Mouse (Mus musculus): ENCODE measurements at regions not wholly inside any gene's neighbourhood (a gene's known extent, or its start where the extent isn't known, plus 50 kb on each side); places are given as distances from the start of the nearest gene placed in this dataset.
"Not testable (repeated sequence)": the region's sequence is repeated elsewhere in the genome, so short reads cannot be mapped to it uniquely, and the experiment has no call there.

DNA sequence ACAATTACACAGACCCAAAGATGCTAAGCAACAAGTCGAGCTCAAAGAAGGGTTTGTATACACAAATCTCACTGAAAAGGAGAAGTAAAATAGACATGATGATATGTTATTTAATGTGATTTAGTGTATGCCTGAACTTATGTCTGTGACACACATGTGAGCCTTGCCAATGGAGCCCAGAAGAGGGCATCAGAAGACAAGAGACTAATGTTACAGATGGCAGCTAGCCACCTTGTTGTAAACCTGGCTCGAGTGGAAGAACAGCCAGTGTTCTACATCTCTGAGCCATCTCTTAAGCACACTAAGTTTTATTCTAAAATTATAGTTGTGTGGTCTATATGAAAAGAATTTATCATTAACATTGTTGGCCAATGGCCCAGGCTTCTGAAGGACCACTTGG, 943.7 kb upstream of the Prmt6 start:
- Histone ChIP-seq H3K4me2 (ENCODE audit: low read length) (no peak overlapping the region), H3K9ac (ENCODE audit: low read depth, low read length) (no peak overlapping the region), H3K27ac (ENCODE audit: low read depth, low read length) (no peak overlapping the region), H3K36me3 (ENCODE audit: control insufficient read depth, insufficient read depth, low read length) (no peaks in the 10 kb centered on the region), H3K4me3 (ENCODE audit: low read length) (no peak overlapping the region), H3K9me3 (ENCODE audit: control insufficient read depth, low read length) (no peaks in the 10 kb centered on the region), H3K27me3 (replicated peaks; ENCODE audit: control insufficient read depth, insufficient read depth, low read length) (no peaks in the 10 kb centered on the region), H3K4me1 (ENCODE audit: control insufficient read depth, insufficient read depth, low read depth, low read length) (no peaks in the 10 kb centered on the region)
- WGBS: 79% methylated on average over 2 of the region's 2 CpGs
- ATAC-seq: no peak

DNA sequence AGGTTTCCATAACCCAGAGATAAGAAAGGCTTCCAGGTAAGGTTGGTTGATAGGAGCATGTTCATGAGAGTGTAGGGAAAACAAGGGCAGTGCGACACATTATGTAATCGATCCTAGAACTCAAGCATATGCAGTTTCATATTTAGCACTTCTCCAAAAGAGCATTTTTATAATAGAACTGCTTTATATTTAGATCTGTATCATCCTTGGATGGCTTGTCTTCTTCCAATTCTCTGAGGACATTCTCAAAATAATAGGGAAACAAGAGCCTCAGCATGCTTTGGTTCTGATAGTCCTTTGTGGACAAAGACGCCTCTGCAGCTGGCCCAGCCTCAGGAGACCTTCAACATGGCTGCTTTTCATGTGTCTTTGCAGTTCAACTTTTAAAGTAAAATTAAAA, 915.9 kb upstream of the Prmt6 start:
- H3K36me3 ChIP-seq (ENCODE audit: control insufficient read depth, insufficient read depth, low read length): no peaks in the 10 kb centered on the region
- H3K27ac ChIP-seq (ENCODE audit: low read depth, low read length): no peak overlapping the region
- H3K27me3 ChIP-seq (replicated peaks; ENCODE audit: control insufficient read depth, insufficient read depth, low read length): no peaks in the 10 kb centered on the region
- no peak overlapping the region for H3K4me3 ChIP-seq (ENCODE audit: low read length)
- no peak overlapping the region for H3K4me2 ChIP-seq (ENCODE audit: low read length)
- H3K9me3 ChIP-seq (ENCODE audit: control insufficient read depth, low read length): no peaks in the 10 kb centered on the region
- WGBS: 95% methylated on average over 3 of the region's 3 CpGs
- no peak for ATAC-seq
- H3K4me1 ChIP-seq (ENCODE audit: control insufficient read depth, insufficient read depth, low read depth, low read length): no peaks in the 10 kb centered on the region
- no peak overlapping the region for H3K9ac ChIP-seq (ENCODE audit: low read depth, low read length)

DNA sequence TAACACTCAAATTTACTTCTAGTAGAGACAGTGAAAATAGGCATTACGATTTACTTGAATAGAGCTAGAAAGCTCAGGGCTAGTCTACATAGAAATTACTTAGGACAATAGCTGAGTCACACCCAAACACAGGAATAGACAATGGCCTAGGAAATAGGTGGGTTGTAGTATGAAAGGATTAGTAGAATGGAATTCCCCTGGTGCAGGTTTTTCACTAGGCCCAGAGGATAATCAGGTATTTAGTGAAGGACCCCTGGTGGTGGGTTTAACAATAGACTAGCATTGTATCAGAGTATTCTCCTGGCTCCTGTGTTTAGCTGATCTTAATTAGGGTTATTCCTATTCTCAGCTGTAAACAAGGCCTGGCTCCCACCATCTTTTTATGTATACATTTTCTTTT, 890.4 kb upstream of the Prmt6 start:
- not testable (repeated sequence) for H3K9me3 ChIP-seq (ENCODE audit: control insufficient read depth, low read length); H3K27ac ChIP-seq (ENCODE audit: low read depth, low read length); H3K36me3 ChIP-seq (ENCODE audit: control insufficient read depth, insufficient read depth, low read length); H3K4me1 ChIP-seq (ENCODE audit: control insufficient read depth, insufficient read depth, low read depth, low read length); H3K4me3 ChIP-seq (ENCODE audit: low read length); H3K9ac ChIP-seq (ENCODE audit: low read depth, low read length); H3K4me2 ChIP-seq (ENCODE audit: low read length); H3K27me3 ChIP-seq (replicated peaks; ENCODE audit: control insufficient read depth, insufficient read depth, low read length); ATAC-seq
- 98% methylated on average over 1 of the region's 1 CpGs for WGBS

DNA sequence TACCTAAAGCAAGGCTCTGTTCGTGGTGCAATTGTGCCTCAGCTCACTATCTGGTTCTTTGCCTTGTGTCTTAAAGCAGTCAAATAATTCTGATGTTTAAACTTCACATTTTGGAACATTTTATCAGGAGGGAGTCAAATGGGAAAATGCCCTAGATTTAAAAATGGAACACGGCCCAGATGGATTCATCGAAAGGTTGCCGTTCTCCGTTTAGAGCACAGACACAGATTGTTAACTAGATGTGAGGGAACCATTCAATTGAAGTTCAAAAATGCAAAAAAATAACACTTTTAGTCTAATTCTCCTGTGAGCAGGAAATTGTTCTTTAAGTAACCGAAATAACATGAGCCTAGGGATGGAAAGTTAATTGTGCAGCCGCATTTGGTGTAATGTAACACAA, 858.2 kb upstream of the Prmt6 start:
- Histone ChIP-seq H3K4me3 (ENCODE audit: low read length) (no peak overlapping the region), H3K9me3 (ENCODE audit: control insufficient read depth, low read length) (no peaks in the 10 kb centered on the region), H3K27me3 (replicated peaks; ENCODE audit: control insufficient read depth, insufficient read depth, low read length) (no peaks in the 10 kb centered on the region), H3K4me1 (ENCODE audit: control insufficient read depth, insufficient read depth, low read depth, low read length) (no peaks in the 10 kb centered on the region), H3K4me2 (ENCODE audit: low read length) (no peak overlapping the region), H3K36me3 (ENCODE audit: control insufficient read depth, insufficient read depth, low read length) (no peaks in the 10 kb centered on the region), H3K9ac (ENCODE audit: low read depth, low read length) (no peak overlapping the region), H3K27ac (ENCODE audit: low read depth, low read length) (no peak overlapping the region)
- no peak for ATAC-seq
- 92% methylated on average over 7 of the region's 7 CpGs for WGBS

DNA sequence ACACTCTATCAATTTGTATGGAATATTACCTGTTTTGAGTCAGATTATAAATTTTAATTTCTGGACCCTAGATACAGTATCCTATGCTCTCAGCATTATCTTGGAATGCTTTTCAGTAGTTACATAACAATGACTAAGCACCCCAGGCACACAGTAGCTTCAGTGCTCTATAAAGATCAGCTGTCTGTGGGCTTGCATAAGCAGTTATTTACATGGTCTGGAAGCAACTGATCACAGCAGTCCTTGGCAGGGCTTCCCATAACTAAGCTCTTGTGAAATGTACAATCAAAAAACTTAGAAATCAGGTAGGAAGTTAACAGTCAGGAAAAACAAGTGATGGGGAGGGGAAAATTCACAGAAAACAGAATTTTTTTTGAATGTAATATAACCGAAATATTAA, 851.8 kb upstream of the Prmt6 start:
- H3K9me3 ChIP-seq (ENCODE audit: control insufficient read depth, low read length): no peaks in the 10 kb centered on the region
- H3K4me2 ChIP-seq (ENCODE audit: low read length): no peak overlapping the region
- H3K9ac ChIP-seq (ENCODE audit: low read depth, low read length): no peak overlapping the region
- no peak for ATAC-seq
- no peak overlapping the region for H3K4me3 ChIP-seq (ENCODE audit: low read length)
- no peaks in the 10 kb centered on the region for H3K36me3 ChIP-seq (ENCODE audit: control insufficient read depth, insufficient read depth, low read length)
- no peaks in the 10 kb centered on the region for H3K4me1 ChIP-seq (ENCODE audit: control insufficient read depth, insufficient read depth, low read depth, low read length)
- H3K27ac ChIP-seq (ENCODE audit: low read depth, low read length): no peak overlapping the region
- H3K27me3 ChIP-seq (replicated peaks; ENCODE audit: control insufficient read depth, insufficient read depth, low read length): no peaks in the 10 kb centered on the region
- 77% methylated on average over 1 of the region's 1 CpGs for WGBS

DNA sequence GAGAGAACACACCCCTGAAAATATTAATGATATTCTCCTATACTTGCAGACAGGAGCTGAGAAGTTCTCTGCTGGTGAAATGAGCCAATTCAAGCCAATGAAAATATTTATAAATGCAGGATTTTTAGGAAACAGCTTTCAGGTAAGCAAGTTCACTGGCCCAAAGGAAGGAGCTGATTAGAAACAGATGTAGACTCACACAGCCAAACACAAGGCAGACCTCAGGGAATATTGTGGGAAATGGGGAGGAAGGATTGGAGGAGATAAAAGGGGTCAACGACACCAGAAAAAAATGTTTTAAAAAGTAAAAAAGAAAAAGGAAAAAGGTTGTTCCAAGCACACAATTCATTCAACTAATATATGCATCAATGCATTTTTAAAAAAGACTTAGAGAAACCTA, 823.5 kb upstream of the Prmt6 start:
- H3K9me3 ChIP-seq (ENCODE audit: control insufficient read depth, low read length): no peaks in the 10 kb centered on the region
- H3K4me2 ChIP-seq (ENCODE audit: low read length): no peak overlapping the region
- H3K36me3 ChIP-seq (ENCODE audit: control insufficient read depth, insufficient read depth, low read length): no peaks in the 10 kb centered on the region
- H3K4me3 ChIP-seq (ENCODE audit: low read length): no peak overlapping the region
- H3K9ac ChIP-seq (ENCODE audit: low read depth, low read length): no peak overlapping the region
- WGBS: 76% methylated on average over 1 of the region's 1 CpGs
- no peaks in the 10 kb centered on the region for H3K27me3 ChIP-seq (replicated peaks; ENCODE audit: control insufficient read depth, insufficient read depth, low read length)
- H3K4me1 ChIP-seq (ENCODE audit: control insufficient read depth, insufficient read depth, low read depth, low read length): no peaks in the 10 kb centered on the region
- no peak overlapping the region for H3K27ac ChIP-seq (ENCODE audit: low read depth, low read length)
- ATAC-seq: no peak

DNA sequence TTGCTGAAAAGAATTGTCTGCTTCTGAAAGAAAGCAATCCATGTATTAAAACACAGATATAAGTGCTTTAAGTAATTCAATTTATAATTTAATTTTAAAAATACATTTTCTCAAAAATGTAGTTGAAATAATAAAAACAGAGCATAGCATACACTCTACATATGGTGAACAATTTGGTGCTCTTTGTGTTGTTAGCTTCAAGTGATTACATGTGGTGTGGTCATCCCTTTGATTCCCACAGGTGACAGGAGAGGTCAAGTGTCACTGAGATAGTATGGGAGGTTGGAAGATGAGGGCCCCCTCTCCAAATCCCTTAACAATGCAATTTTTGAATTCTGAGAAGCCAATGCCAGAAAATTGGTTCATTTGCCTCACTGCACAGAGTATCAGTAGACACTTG, 819.5 kb upstream of the Prmt6 start:
- Histone ChIP-seq H3K36me3 (ENCODE audit: control insufficient read depth, insufficient read depth, low read length) (no peaks in the 10 kb centered on the region), H3K9ac (ENCODE audit: low read depth, low read length) (no peak overlapping the region), H3K27me3 (replicated peaks; ENCODE audit: control insufficient read depth, insufficient read depth, low read length) (no peaks in the 10 kb centered on the region), H3K4me3 (ENCODE audit: low read length) (no peak overlapping the region), H3K4me1 (ENCODE audit: control insufficient read depth, insufficient read depth, low read depth, low read length) (no peaks in the 10 kb centered on the region), H3K27ac (ENCODE audit: low read depth, low read length) (no peak overlapping the region), H3K9me3 (ENCODE audit: control insufficient read depth, low read length) (no peaks in the 10 kb centered on the region), H3K4me2 (ENCODE audit: low read length) (no peak overlapping the region)
- ATAC-seq: no peak

DNA sequence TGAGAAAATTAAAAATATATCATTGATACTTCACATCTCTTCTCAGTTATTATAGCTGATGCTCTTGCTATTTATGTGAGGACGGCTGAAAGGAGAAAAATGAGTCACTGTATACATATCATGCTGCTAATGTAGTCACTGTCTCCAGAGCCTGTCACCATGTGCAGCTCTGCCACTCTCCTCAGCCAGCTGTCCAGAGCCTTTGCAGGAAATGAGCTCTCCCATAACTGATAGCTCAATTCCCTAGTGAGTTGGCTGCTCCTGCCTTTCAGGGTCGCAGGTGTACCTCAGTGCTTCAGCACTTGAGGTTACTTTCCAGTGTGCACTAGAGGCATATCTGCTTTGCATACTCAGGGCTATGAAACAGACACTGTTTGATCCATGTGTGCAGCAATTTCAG, 819.0 kb upstream of the Prmt6 start:
- no peaks in the 10 kb centered on the region for H3K36me3 ChIP-seq (ENCODE audit: control insufficient read depth, insufficient read depth, low read length)
- WGBS: 35% methylated on average over 2 of the region's 2 CpGs
- no peak overlapping the region for H3K9ac ChIP-seq (ENCODE audit: low read depth, low read length)
- H3K9me3 ChIP-seq (ENCODE audit: control insufficient read depth, low read length): no peaks in the 10 kb centered on the region
- no peaks in the 10 kb centered on the region for H3K4me1 ChIP-seq (ENCODE audit: control insufficient read depth, insufficient read depth, low read depth, low read length)
- ATAC-seq: peak; percentile 42; the same call in 1 of the 2 replicates
- H3K4me3 ChIP-seq (ENCODE audit: low read length): no peak overlapping the region
- no peak overlapping the region for H3K4me2 ChIP-seq (ENCODE audit: low read length)
- H3K27me3 ChIP-seq (replicated peaks; ENCODE audit: control insufficient read depth, insufficient read depth, low read length): no peaks in the 10 kb centered on the region
- H3K27ac ChIP-seq (ENCODE audit: low read depth, low read length): no peak overlapping the region

DNA sequence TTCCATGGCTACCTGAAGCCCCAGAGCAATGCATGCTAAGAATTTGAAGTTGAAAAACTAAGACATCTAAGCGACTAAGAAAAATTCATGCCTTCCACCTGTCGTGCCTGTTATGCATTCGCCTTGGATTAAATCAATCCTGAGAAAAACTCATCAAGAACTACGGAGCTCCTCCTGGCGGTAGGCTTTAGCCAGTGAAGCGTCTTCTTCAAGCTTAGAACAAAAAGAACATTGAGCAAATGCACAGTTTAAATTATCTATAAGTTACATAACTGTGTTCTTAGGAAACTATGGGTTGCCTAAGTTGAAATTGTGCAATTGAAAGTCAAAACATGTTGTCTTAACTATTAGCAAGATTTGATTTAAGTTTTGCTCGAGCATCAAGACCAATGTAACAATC, 818.4 kb upstream of the Prmt6 start:
- no peak for ATAC-seq
- Histone ChIP-seq H3K27ac (ENCODE audit: low read depth, low read length) (no peak overlapping the region), H3K4me1 (ENCODE audit: control insufficient read depth, insufficient read depth, low read depth, low read length) (no peaks in the 10 kb centered on the region), H3K9me3 (ENCODE audit: control insufficient read depth, low read length) (no peaks in the 10 kb centered on the region), H3K4me2 (ENCODE audit: low read length) (no peak overlapping the region), H3K27me3 (replicated peaks; ENCODE audit: control insufficient read depth, insufficient read depth, low read length) (no peaks in the 10 kb centered on the region), H3K9ac (ENCODE audit: low read depth, low read length) (no peak overlapping the region), H3K36me3 (ENCODE audit: control insufficient read depth, insufficient read depth, low read length) (no peaks in the 10 kb centered on the region), H3K4me3 (ENCODE audit: low read length) (no peak overlapping the region)
- 22% methylated on average over 7 of the region's 7 CpGs for WGBS

DNA sequence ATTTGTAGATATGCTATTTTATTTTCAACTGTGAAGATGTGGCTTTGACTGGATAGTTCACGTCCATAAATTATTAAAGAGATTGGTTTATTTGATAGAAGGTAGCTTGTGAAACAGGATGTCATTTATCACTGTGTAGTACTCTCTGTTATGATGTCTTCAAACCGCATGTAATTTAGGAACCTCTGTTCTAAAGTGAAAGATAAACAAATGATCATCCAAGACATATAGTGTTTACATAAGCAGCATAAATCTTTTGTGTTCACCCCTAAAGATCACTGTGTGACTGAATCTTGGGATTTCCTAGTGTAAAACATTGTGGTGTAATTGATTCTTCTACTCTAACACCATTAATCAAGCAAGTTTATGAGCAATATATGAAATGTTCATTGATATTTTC, 798.8 kb upstream of the Prmt6 start:
- H3K4me1 ChIP-seq (ENCODE audit: control insufficient read depth, insufficient read depth, low read depth, low read length): no peaks in the 10 kb centered on the region
- H3K4me3 ChIP-seq (ENCODE audit: low read length): no peak overlapping the region
- H3K36me3 ChIP-seq (ENCODE audit: control insufficient read depth, insufficient read depth, low read length): no peaks in the 10 kb centered on the region
- H3K27ac ChIP-seq (ENCODE audit: low read depth, low read length): no peak overlapping the region
- H3K9ac ChIP-seq (ENCODE audit: low read depth, low read length): no peak overlapping the region
- ATAC-seq: no peak
- 87% methylated on average over 2 of the region's 2 CpGs for WGBS
- H3K27me3 ChIP-seq (replicated peaks; ENCODE audit: control insufficient read depth, insufficient read depth, low read length): no peaks in the 10 kb centered on the region
- H3K4me2 ChIP-seq (ENCODE audit: low read length): no peak overlapping the region
- no peaks in the 10 kb centered on the region for H3K9me3 ChIP-seq (ENCODE audit: control insufficient read depth, low read length)
